Mouse (Mus musculus) stomach, postnatal 0 days (tissue): Measurements from ENCODE around the gene Cacnb1.

ENCODE experiments used
- CTCF ChIP-seq: IDR thresholded peaks from 2 replicates; pipeline ENCODE4 v1.5.1; 2016; ENCODE audit warnings: antibody characterized with exemption, low read depth, mild to moderate bottlenecking, moderate library complexity
- EP300 ChIP-seq: optimal IDR thresholded peaks from 2 replicates; pipeline ENCODE3; 2016; ENCODE audit warnings: antibody characterized with exemption

GRCm38 (mm10) chr11:98003171-98003671 is 19.6 kb downstream of the Cacnb1 start:
- TF ChIP-seq CTCF (no peak), EP300 (no peak)
